Mouse (Mus musculus): ENCODE results near the gene Osbpl10.

DNA sequence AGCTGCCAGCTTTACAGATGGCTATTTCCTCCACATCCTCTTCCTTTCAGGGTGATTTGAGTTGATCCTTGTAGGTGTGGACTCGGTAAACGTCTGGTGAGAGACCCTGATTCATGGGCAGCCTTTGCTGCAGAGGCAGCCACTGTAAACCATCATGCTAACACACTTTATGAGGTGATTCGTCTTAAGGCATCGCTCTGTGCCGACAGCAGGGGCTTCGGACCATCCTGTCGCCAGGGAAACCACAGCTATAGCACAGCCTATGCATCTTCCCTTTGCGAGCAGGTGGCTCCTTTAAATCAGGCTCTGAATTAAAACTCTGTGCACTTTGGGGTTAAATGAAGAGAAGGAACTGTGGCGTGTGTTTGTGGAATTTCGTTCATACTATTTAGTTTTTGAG lies 138.9 kb downstream of the Osbpl10 start:
- no peak for TF ChIP-seq POLR2A (IDR thresholded peaks at IDR 0.05; ENCODE audit: borderline replicate concordance, control insufficient read depth, low read depth, low read length)
- no peak for TF ChIP-seq CTCF (IDR thresholded peaks at IDR 0.05; ENCODE audit: control insufficient read depth, insufficient read depth, low read length)

Data from bone marrow, adult 2 months (tissue).